Mouse (Mus musculus) thymus, adult 2 months (tissue): Measurements from ENCODE around the gene Paip2b. TPM values are rescaled to one million over a fixed set of nuclear protein-coding genes. Genes with fewer than 3 reads are reported as not detected.
"Not testable (repeated sequence)": the region's sequence is repeated elsewhere in the genome, so short reads cannot be mapped to it uniquely, and the experiment has no call there.

Experiments used
- DNase-seq: peaks from one replicate; pipeline ENCODE4 v3.0.0; 2021
- H3K27ac ChIP-seq: fragments of 200-500 bp; 2 replicates; pipeline ENCODE4 v1.5.1; 2012; ENCODE audit warnings: low read length, control low read depth; ENCODE audit not compliant: control insufficient read depth, insufficient read depth
- H3K27me3 ChIP-seq: fragments of 200-500 bp; 2 replicates; pipeline ENCODE4 v1.6.1; 2012; ENCODE audit warnings: mild to moderate bottlenecking, low read length, moderate library complexity, mixed read lengths; ENCODE audit not compliant: control insufficient read depth, insufficient read depth
- H3K36me3 ChIP-seq: fragments of 200-500 bp; 2 replicates; pipeline ENCODE4 v1.6.1; 2012; ENCODE audit warnings: mild to moderate bottlenecking, low read length, moderate library complexity; ENCODE audit not compliant: control insufficient read depth, insufficient read depth
- H3K4me1 ChIP-seq: fragments of 200-500 bp; replicated peaks from 2 replicates; pipeline ENCODE4 v1.6.1; 2012; ENCODE audit warnings: low read length; ENCODE audit not compliant: control insufficient read depth, insufficient read depth
- H3K4me3 ChIP-seq: fragments of 200-500 bp; 2 replicates; pipeline ENCODE4 v1.5.1; 2012; ENCODE audit warnings: mild to moderate bottlenecking, low read length, control low read depth, moderate library complexity; ENCODE audit not compliant: control insufficient read depth, insufficient read depth
- CTCF ChIP-seq: fragments of 200-500 bp; IDR thresholded peaks from 2 replicates; pipeline ENCODE4 v1.5.1; 2012; ENCODE audit warnings: mild to moderate bottlenecking, control low read depth, low read length, moderate library complexity, borderline replicate concordance; ENCODE audit not compliant: control insufficient read depth, poor library complexity, insufficient read depth; ENCODE audit errors: extremely low read depth
- POLR2A ChIP-seq: fragments of 200-500 bp; IDR thresholded peaks from 2 replicates; pipeline ENCODE4 v1.6.1; 2012; ENCODE audit warnings: mild to moderate bottlenecking, low read length, control low read depth, moderate library complexity; ENCODE audit not compliant: control insufficient read depth, poor library complexity, insufficient read depth; ENCODE audit errors: extremely low read depth
- WGBS: fragments of 180-500 bp; shearing (Covaris S2); methylation state at CpG from one replicate; pipeline ENCODE4 v1.1.7; 2018; 5-methylcytosine and 5-hydroxymethylcytosine counted together
- polyA plus RNA-seq: library from polyadenylated mRNA; depleted of rRNA; stranded (reverse); fragments of >200 nt; gene quantifications from 2 replicates; pipeline ENCODE4 v1.2.3, GENCODE M21; 2012

Gene Paip2b
- polyA plus RNA-seq, 1 experiment: 15.2 TPM

DNA sequence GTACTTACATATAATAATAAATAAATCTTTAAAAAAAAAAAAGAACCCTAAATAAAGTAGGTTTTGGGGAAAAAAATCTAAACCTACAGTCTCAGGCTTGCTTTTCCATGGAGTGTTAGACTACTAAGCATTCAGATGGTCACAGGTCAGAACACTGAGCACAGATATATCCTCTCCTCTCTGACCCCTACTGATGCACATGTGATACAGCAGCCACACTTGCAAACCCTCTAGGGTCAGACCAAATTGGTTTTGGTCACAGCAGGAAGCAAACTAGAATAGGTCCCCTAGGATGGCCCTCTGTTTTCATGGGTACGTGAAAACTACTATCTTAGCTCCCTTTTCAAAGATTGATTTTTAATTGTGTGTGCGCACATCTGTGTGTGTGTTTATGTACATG lies 5.3 kb upstream of the Paip2b start:
- Histone ChIP-seq H3K4me3 (no peak overlapping the region), H3K27ac (no peak overlapping the region), H3K36me3 (no peaks in the 10 kb centered on the region), H3K27me3 (no peaks in the 10 kb centered on the region), H3K4me1 (no peaks in the 10 kb centered on the region)
- TF ChIP-seq CTCF: no peak
- TF ChIP-seq POLR2A: no peak
- 95% methylated on average over 2 of the region's 2 CpGs for WGBS
- no peak for DNase-seq

DNA sequence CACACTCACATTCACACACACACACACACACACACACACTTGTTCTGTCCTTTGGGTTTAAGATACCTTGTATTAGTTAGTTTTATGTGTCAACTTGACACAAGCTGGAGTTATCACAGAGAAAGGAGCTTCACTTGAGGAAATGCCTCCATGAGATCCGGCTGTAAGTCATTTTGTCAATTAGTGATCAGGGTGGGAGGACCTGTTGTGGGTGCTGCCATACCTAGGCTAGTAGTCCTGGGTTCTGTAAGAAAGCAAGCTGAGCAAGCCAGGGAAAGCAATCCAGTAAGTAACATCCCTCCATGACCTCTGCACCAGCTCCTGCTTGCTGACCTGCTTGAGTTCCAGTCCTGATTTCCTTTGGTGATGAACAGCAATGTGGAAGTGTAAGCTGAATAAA lies 852 bp upstream of the Paip2b start:
- not testable (repeated sequence) for H3K36me3 ChIP-seq, DNase-seq, H3K4me1 ChIP-seq, H3K27ac ChIP-seq, H3K4me3 ChIP-seq, H3K27me3 ChIP-seq
- 93% methylated on average over 1 of the region's 1 CpGs for WGBS

DNA sequence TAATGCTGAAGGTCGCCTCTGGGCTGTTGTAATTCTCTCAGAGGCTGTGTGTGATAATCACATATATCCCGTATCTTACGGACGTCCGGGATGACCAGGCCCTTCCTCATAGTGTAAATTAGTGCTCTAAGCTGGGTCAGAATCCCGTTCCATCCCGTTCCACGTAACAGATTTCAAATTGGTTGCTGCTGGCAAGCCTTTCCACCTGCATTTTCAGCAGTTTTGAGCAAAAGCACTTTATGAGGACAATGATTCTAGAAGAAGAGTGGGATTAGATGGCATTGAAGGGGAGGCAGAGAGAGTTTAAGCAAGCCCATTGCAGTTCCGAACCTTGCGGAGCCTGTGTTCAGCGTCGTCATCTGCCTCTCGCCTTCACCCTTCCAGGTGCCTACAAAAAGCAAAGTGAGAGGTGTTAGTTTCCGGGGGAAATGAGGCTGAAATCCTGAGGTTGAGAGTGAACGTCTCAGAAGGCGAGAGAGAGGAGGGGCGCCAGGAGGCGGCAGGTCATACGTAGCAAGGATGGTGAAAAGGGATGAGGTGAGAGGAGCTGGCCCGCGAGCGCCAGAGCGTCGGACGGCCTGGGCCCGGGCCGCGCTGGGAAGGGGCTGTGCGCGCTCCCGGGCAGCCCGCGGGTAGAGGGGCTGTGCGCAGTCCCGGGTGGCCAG lies 468 bp downstream of the Paip2b start:
- peak overlapping the region; percentile 79 for H3K4me3 ChIP-seq
- no peak; the same call in 1 of the 2 replicates for TF ChIP-seq CTCF
- no peak for TF ChIP-seq POLR2A
- WGBS: 7% methylated on average over 35 of the region's 35 CpGs
- H3K4me1 ChIP-seq: 0 out of 2 replicates have a peak, but pooled peaks cover 4% of the 10 kb centered on the region
- peak overlapping the region; percentile 39 for H3K27ac ChIP-seq
- H3K36me3 ChIP-seq: no peaks in the 10 kb centered on the region
- peak; percentile 55 for DNase-seq
- no peaks in the 10 kb centered on the region for H3K27me3 ChIP-seq

DNA sequence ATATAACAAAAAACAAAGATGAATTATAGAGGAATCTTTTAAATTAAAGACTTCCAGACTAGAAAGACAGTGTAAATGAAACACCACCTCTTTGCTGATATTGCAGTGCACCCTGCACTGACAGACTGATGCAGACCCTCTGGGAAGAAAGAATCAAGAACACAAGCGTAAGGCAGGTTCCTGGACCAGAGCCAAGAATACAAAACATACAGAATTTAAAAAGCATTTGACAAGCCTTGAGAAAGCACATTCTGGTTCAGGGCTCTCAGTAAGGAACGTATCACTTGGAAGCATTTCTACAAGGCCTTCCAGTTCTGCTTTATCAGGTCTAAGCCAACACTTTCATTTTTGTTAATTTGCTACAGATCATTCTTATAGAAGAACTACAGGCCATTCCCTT lies 9.7 kb downstream of the Paip2b start:
- no peak for DNase-seq
- H3K27ac ChIP-seq: no peak overlapping the region
- H3K27me3 ChIP-seq: no peaks in the 10 kb centered on the region
- no peak for TF ChIP-seq POLR2A
- H3K4me1 ChIP-seq: no peaks in the 10 kb centered on the region
- no peak overlapping the region for H3K4me3 ChIP-seq
- WGBS: 94% methylated on average over 2 of the region's 2 CpGs
- H3K36me3 ChIP-seq: peaks cover 3% of the 10 kb centered on the region; the same call in 1 of the 2 replicates

DNA sequence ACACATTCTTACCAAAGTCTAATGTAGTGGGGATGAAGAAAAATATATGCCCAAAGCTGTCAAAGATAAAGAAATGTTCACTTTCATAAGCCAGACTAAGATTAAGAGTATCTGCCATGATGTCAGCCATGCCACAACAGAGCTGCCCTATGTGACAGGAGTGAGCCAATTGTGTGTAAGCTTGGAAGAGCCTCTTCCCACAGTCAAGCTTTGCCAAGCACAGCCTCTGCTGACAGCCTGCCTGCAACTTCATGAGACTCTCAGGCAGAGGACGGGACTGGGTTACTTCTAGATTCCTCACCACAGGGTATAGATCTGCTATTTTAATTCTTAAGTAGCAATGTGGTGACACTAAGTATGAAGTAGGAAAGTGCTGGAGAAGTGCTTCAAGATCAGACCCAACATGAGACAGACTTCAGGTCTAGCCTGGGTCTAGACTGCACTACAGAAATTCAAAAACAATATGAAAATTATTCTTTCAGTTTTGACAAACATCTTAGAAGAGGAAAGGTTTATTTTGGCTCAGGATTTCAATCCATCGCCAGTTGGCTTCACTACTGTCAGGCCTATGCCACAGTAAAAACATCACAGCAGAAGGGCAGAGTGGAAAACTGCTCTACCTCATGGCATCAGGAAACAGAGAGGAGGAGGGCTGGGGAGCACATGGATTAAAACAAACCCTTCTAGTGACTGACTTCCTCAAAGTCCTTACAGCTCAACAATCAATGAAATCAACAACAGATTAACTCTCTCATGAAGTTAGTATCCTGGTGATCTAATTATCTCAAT lies 10.6 kb downstream of the Paip2b start:
- 91% methylated on average over 2 of the region's 2 CpGs for WGBS
- H3K4me1 ChIP-seq: no peaks in the 10 kb centered on the region
- H3K36me3 ChIP-seq: peaks cover 3% of the 10 kb centered on the region; the same call in 1 of the 2 replicates
- no peaks in the 10 kb centered on the region for H3K27me3 ChIP-seq
- TF ChIP-seq POLR2A (no peak), CTCF (no peak)
- H3K4me3 ChIP-seq: no peak overlapping the region
- no peak overlapping the region for H3K27ac ChIP-seq
- no peak for DNase-seq

DNA sequence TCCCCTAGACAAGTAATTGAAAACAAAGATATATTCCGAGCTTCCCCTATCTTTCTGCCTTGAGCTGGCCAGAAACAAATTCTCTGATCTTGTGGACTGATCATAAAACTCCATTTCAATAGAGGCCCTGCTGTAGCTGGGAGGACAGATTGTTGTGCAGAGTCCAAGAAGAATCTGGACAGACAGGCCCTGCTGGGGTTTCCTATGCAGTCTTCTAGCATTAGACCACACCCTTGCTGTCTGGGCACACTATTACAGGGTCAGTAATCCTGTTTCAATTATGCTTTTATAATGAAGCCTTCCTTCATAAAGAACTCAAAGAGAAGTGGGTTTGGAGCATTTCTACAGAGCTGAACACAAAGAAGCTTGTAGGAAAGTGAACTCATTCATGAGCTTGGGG lies 12.5 kb downstream of the Paip2b start:
- WGBS: 100% methylated on average over 1 of the region's 1 CpGs
- Histone ChIP-seq H3K27ac (no peak overlapping the region), H3K4me3 (no peak overlapping the region), H3K27me3 (no peaks in the 10 kb centered on the region), H3K36me3 (peaks cover 10% of the 10 kb centered on the region), H3K4me1 (no peaks in the 10 kb centered on the region)
- TF ChIP-seq CTCF (no peak), POLR2A (no peak)
- DNase-seq: no peak
